Mouse (Mus musculus) lung, adult 10 weeks (tissue): ENCODE results near the gene Pramef6. TPM values are rescaled to one million over a fixed set of nuclear protein-coding genes. Genes with fewer than 3 reads are reported as not detected.

Experiments used
- polyA plus RNA-seq: library from polyadenylated mRNA; stranded (reverse); fragments of 350-450 nt; fragmentation: Illumina TruSeq; extraction: RNeasy Lipid Tissue Mini Kit (QIAGEN cat#74804); gene quantifications from one replicate; pipeline ENCODE4 v1.2.3, GENCODE M21; 2014; ENCODE audit warnings: low read depth, low replicate concordance; ENCODE audit not compliant: insufficient read depth

Gene Pramef6
- not detected for polyA plus RNA-seq

DNA sequence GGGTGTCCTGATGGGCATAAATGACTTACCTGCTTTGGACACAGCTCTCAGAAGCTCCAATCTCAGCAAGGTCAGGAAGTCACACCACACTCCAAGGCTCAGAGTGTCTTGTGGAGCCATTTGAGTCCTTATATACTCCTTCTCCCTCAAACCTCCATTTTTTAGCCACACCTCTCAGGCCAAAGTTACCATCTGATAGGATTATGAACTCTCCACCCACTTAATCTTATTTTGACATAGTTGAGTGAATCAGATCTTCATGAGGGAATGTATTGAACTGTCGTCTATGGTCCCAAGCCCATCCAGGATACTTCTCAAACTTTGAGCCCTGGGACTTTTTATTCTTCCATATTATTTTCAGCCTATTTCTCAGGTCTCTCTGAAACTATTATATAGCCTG is at the start of gene Pramef6:
Gene Pramef6 (minus strand): TSS at position 101 of the 400 bp plus-strand sequence.

GRCm38 (mm10) chr4:143846197-143846596 is 54.0 kb downstream of the Pramef6 start, which contains the start of gene Gm13103:
Gene Gm13103 (plus strand): TSS chr4:143846497.

Other genes starting within 250 kb of the Pramef6 start
- not detected for gene Gm13088, start 243.1 kb downstream of the Pramef6 start, polyA plus RNA-seq
- gene Gm13089, start 197.7 kb downstream of the Pramef6 start, polyA plus RNA-seq: not detected
- gene Gm13078, start 180.9 kb downstream of the Pramef6 start, polyA plus RNA-seq: not detected
- not detected for gene Gm13023, start 111.0 kb downstream of the Pramef6 start, polyA plus RNA-seq
- not detected for gene Gm13084, start 84.3 kb downstream of the Pramef6 start, polyA plus RNA-seq
- gene Gm13103, start 53.9 kb downstream of the Pramef6 start, polyA plus RNA-seq: not detected
- not detected for gene Pramef25, start 50.6 kb upstream of the Pramef6 start, polyA plus RNA-seq
- gene Gm13101, start 66.6 kb upstream of the Pramef6 start, polyA plus RNA-seq: not detected
- not detected for gene Pramef17, start 94.0 kb upstream of the Pramef6 start, polyA plus RNA-seq
- not detected for gene Pramel4, start 158.7 kb upstream of the Pramef6 start, polyA plus RNA-seq
- not detected for gene Gm13102, start 206.1 kb upstream of the Pramef6 start, polyA plus RNA-seq